Mouse (Mus musculus) small intestine, adult 2 months (tissue): ENCODE results near the gene Wwox.

Experiments used
- CTCF ChIP-seq: fragments of 200-500 bp; IDR thresholded peaks from 2 replicates; pipeline ENCODE4 v1.5.1; 2012; ENCODE audit warnings: low read depth, mild to moderate bottlenecking, control low read depth, inconsistent platforms, low read length, moderate library complexity, mixed read lengths; ENCODE audit not compliant: insufficient replicate concordance, insufficient read length; ENCODE audit errors: extremely low read depth
- POLR2A ChIP-seq: fragments of 200-500 bp; IDR thresholded peaks from 2 replicates; pipeline ENCODE4 v1.6.1; 2012; ENCODE audit warnings: low read depth, mild to moderate bottlenecking, control low read depth, inconsistent platforms, low read length, moderate library complexity

DNA sequence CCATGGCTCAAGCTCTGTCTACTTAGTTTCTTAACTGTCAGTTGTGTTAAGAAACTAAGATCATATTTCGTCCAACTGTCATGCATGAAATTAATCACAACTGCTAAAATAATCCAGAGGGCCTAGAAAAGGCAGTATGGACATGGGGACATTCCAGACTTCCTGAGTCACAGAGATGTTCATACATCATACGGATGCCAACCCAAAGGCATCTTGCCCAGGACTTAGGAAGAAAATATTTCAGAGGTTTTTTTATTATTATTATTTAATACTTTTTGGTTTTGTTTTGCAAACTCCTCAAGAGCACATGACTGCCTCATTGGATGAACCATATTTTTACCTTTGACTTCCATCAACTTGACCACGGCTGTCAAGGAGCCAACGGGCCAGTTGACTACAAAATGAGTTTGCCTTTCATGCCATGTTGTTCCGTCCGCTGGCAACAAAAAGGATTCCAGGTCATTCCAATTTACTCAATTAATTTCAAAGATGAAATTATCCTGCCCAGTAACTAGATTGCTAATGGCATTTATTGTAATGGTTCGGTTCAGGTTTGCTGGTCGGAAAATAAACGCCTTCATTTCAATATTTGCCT lies 367.5 kb downstream of the Wwox start:
- no peak for TF ChIP-seq CTCF
- TF ChIP-seq POLR2A, result no peak
